Mouse (Mus musculus) limb, embryonic 11.5 days (tissue): ENCODE data around the gene Coro6. TPM values are rescaled to one million over a fixed set of nuclear protein-coding genes. Genes with fewer than 3 reads are reported as not detected.
A peak's percentile ranks its signal among the peaks of the same experiment; 100 is the strongest.

Experiments
- ATAC-seq: fragments of 200-750 bp; cut with Nextera tagmentation; 2 replicates; pipeline ENCODE4 v1.8.0; 2017; ENCODE audit warnings: low read depth; ENCODE audit not compliant: insufficient number of reproducible peaks, low FRiP score, low TSS enrichment
- DNase-seq: peaks from one replicate; pipeline ENCODE4 v3.0.0-alpha.2; 2015; ENCODE audit warnings: low spot score
- H3K27ac ChIP-seq: fragments of 300-500 bp; sonication (generic); replicated peaks from 2 replicates; pipeline ENCODE4 v1.5.1; 2014; ENCODE audit warnings: low read depth, mild to moderate bottlenecking, low read length
- H3K27me3 ChIP-seq: fragments of 300-500 bp; sonication (generic); 2 replicates; pipeline ENCODE4 v1.6.1; 2014; ENCODE audit warnings: mild to moderate bottlenecking, low read length, mixed read lengths; ENCODE audit not compliant: control insufficient read depth, insufficient read depth
- H3K36me3 ChIP-seq: fragments of 300-500 bp; sonication (generic); 2 replicates; pipeline ENCODE4 v1.6.1; 2014; ENCODE audit warnings: mild to moderate bottlenecking, low read length, moderate library complexity, mixed read lengths; ENCODE audit not compliant: control insufficient read depth, insufficient read depth
- H3K4me1 ChIP-seq: fragments of 300-500 bp; sonication (generic); 2 replicates; pipeline ENCODE4 v1.6.1; 2014; ENCODE audit warnings: low read length, mixed read lengths; ENCODE audit not compliant: control insufficient read depth, insufficient read depth
- H3K4me2 ChIP-seq: fragments of 300-500 bp; sonication (generic); 2 replicates; pipeline ENCODE4 v1.6.1; 2014; ENCODE audit warnings: low read depth, mild to moderate bottlenecking, moderate library complexity; ENCODE audit not compliant: severe bottlenecking
- H3K4me3 ChIP-seq: fragments of 300-500 bp; sonication (generic); 2 replicates; pipeline ENCODE4 v1.5.1; 2014; ENCODE audit warnings: low read depth, low read length
- H3K9ac ChIP-seq: fragments of 300-500 bp; sonication (generic); 2 replicates; pipeline ENCODE4 v1.6.1; 2014; ENCODE audit warnings: mild to moderate bottlenecking, low read length
- H3K9me3 ChIP-seq: fragments of 300-500 bp; sonication (generic); 2 replicates; pipeline ENCODE4 v1.6.1; 2016; ENCODE audit warnings: low read length; ENCODE audit not compliant: control insufficient read depth
- WGBS: fragments of 180-500 bp; shearing (Covaris S2); extraction: QIAGEN DNeasy Blood & Tissue Kit; methylation state at CpG from one replicate; pipeline ENCODE4 v1.1.7; 2014; 5-methylcytosine and 5-hydroxymethylcytosine counted together
- polyA plus RNA-seq: library from polyadenylated mRNA; unstranded; fragments of >200 nt; fragmentation: Nextera tagmentation; extraction: Ambion mirVana; gene quantifications from 2 replicates; pipeline ENCODE4 v1.2.1, GENCODE M21; 2014

Gene Coro6
- polyA plus RNA-seq, 1 experiment from 2014 or later, result 0.29 TPM

- 6% methylated on average over 10 of the region's 10 CpGs for WGBS
- peaks cover 19% of the 10 kb centered on the region for H3K27me3 ChIP-seq
- no peaks in the 10 kb centered on the region; the same call in 1 of the 2 replicates for H3K9me3 ChIP-seq
- H3K4me2 ChIP-seq, result peak overlapping the region; percentile 92
- no peaks in the 10 kb centered on the region for H3K36me3 ChIP-seq
- ATAC-seq, result no peak
- 0 out of 2 replicates have a peak overlapping the region, but pooled peaks have one; percentile 45 for H3K9ac ChIP-seq
- no peak for DNase-seq
- peak overlapping the region; percentile 40 for H3K4me3 ChIP-seq
- H3K27ac ChIP-seq, result no peak overlapping the region
- H3K4me1 ChIP-seq, result peaks cover 22% of the 10 kb centered on the region
Measured at GRCm38 (mm10) chr11:77513811-77514170, 51.6 kb downstream of the Coro6 start.

GRCm38 (mm10) chr11:77514281-77514831, 52.1 kb downstream of the Coro6 start:
- peaks cover 19% of the 10 kb centered on the region for H3K27me3 ChIP-seq
- peaks cover 22% of the 10 kb centered on the region for H3K4me1 ChIP-seq
- no peaks in the 10 kb centered on the region; the same call in 1 of the 2 replicates for H3K9me3 ChIP-seq
- H3K4me3 ChIP-seq, result peak overlapping the region; percentile 45
- no peak for DNase-seq
- H3K36me3 ChIP-seq, result no peaks in the 10 kb centered on the region
- H3K9ac ChIP-seq, result no peak overlapping the region; the same call in 1 of the 2 replicates
- no peak overlapping the region for H3K27ac ChIP-seq
- 4% methylated on average over 19 of the region's 19 CpGs for WGBS
- H3K4me2 ChIP-seq, result peak overlapping the region; percentile 92
- ATAC-seq, result no peak

- Histone ChIP-seq H3K9ac (peak within 1 kb of the TSS; percentile 53; the same call in 1 of the 2 replicates), H3K36me3 (no peaks in the 10 kb centered on the region), H3K27me3 (peaks cover 19% of the 10 kb centered on the region), H3K4me3 (peak within 1 kb of the TSS; percentile 45), H3K4me1 (peaks cover 22% of the 10 kb centered on the region), H3K9me3 (no peaks in the 10 kb centered on the region; the same call in 1 of the 2 replicates), H3K27ac (no peak within 1 kb of the TSS), H3K4me2 (peak within 1 kb of the TSS; percentile 92)
- ATAC-seq (0 out of 2 replicates have a peak, but pooled peaks have one; percentile 12), DNase-seq (peak; percentile 80)
- under 1% methylated on average over 69 of the region's 72 CpGs for WGBS
Measured at GRCm38 (mm10) chr11:77514832-77515636, 52.8 kb downstream of the Coro6 start, which contains the start of gene Abhd15. Gene Abhd15 (plus strand): TSS chr11:77515121.

- peaks cover 22% of the 10 kb centered on the region for H3K4me1 ChIP-seq
- DNase-seq (peak; percentile 46), ATAC-seq (no peak)
- peaks cover 19% of the 10 kb centered on the region for H3K27me3 ChIP-seq
- no peaks in the 10 kb centered on the region; the same call in 1 of the 2 replicates for H3K9me3 ChIP-seq
- WGBS, result 6% methylated on average over 39 of the region's 39 CpGs
- H3K36me3 ChIP-seq, result no peaks in the 10 kb centered on the region
- H3K27ac ChIP-seq, result no peak within 1 kb of the TSS
- peak within 1 kb of the TSS; percentile 53; the same call in 1 of the 2 replicates for H3K9ac ChIP-seq
- H3K4me3 ChIP-seq, result peak within 1 kb of the TSS; percentile 45
- peak within 1 kb of the TSS; percentile 92 for H3K4me2 ChIP-seq
Measured at GRCm38 (mm10) chr11:77515637-77516552, 53.7 kb downstream of the Coro6 start, which contains the start of gene Trp53i13. Gene Trp53i13 (minus strand): TSS chr11:77515980.

GRCm38 (mm10) chr11:77516553-77517425, 54.6 kb downstream of the Coro6 start:
- H3K9me3 ChIP-seq, result no peaks in the 10 kb centered on the region; the same call in 1 of the 2 replicates
- 55% methylated on average over 5 of the region's 5 CpGs for WGBS
- peaks cover 19% of the 10 kb centered on the region for H3K27me3 ChIP-seq
- H3K36me3 ChIP-seq, result no peaks in the 10 kb centered on the region
- no peak overlapping the region for H3K27ac ChIP-seq
- no peak overlapping the region for H3K4me3 ChIP-seq
- H3K4me1 ChIP-seq, result peaks cover 22% of the 10 kb centered on the region
- DNase-seq (no peak), ATAC-seq (no peak)
- H3K9ac ChIP-seq, result no peak overlapping the region
- no peak overlapping the region for H3K4me2 ChIP-seq

- H3K27ac ChIP-seq, result no peak overlapping the region
- WGBS, result 78% methylated on average over 27 of the region's 27 CpGs
- H3K27me3 ChIP-seq, result peaks cover 19% of the 10 kb centered on the region
- no peak overlapping the region for H3K4me2 ChIP-seq
- no peak for DNase-seq
- H3K9ac ChIP-seq, result no peak overlapping the region
- H3K36me3 ChIP-seq, result no peaks in the 10 kb centered on the region
- H3K9me3 ChIP-seq, result no peaks in the 10 kb centered on the region; the same call in 1 of the 2 replicates
- peaks cover 17% of the 10 kb centered on the region for H3K4me1 ChIP-seq
- no peak for ATAC-seq
- no peak overlapping the region for H3K4me3 ChIP-seq
Measured at GRCm38 (mm10) chr11:77518051-77518798, 56.0 kb downstream of the Coro6 start.

- no peak within 1 kb of the TSS for H3K4me2 ChIP-seq
- 67% methylated on average over 5 of the region's 5 CpGs for WGBS
- no peak within 1 kb of the TSS for H3K9ac ChIP-seq
- peaks cover 14% of the 10 kb centered on the region for H3K4me1 ChIP-seq
- H3K4me3 ChIP-seq, result no peak within 1 kb of the TSS
- H3K27ac ChIP-seq, result no peak within 1 kb of the TSS
- H3K27me3 ChIP-seq, result peaks cover 19% of the 10 kb centered on the region
- DNase-seq (no peak), ATAC-seq (no peak)
- H3K9me3 ChIP-seq, result no peaks in the 10 kb centered on the region; the same call in 1 of the 2 replicates
- H3K36me3 ChIP-seq, result no peaks in the 10 kb centered on the region
Measured at GRCm38 (mm10) chr11:77519043-77519442, 56.8 kb downstream of the Coro6 start, which contains the start of gene Gm10392. Gene Gm10392 (minus strand): TSS chr11:77519198.
